Mouse (Mus musculus) bone marrow, adult 2 months (tissue): ENCODE data around the gene Gale.

ENCODE experiments used
- CTCF ChIP-seq: fragments of 200-500 bp; IDR thresholded peaks from 2 replicates; pipeline ENCODE4 v1.5.1; 2011; ENCODE audit warnings: low read length, control low read depth; ENCODE audit not compliant: control insufficient read depth, insufficient read depth
- POLR2A ChIP-seq: fragments of 200-500 bp; IDR thresholded peaks from 2 replicates; pipeline ENCODE4 v1.6.1; 2011; ENCODE audit warnings: low read depth, mild to moderate bottlenecking, control low read depth, low read length, borderline replicate concordance; ENCODE audit not compliant: control insufficient read depth

DNA sequence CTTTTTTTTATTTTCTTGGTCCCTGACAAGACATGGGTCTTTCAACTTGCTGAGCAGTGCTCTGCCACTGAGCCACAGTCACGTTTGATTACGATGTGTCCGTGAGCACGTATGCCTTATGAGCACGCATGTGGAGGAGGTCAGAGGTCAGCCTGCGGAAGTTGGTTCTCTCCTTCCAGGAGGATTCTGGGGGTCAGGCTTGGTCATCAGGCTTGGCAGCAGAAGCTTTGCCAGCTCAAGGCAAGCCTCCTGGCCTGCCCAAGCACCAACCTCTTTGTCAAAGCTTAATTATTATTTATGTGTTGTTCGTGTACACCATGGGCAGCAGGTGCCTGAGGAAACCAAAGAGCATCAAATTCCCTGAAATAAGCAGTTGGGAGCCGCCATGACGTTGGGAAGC is 35.2 kb upstream of the Gale start:
- TF ChIP-seq CTCF (no peak), POLR2A (no peak)
